Mouse (Mus musculus): Measurements from ENCODE around the gene Wls. TPM values are rescaled to one million over a fixed set of nuclear protein-coding genes. Genes with fewer than 3 reads are reported as not detected.

Wls gene
- polyA plus RNA-seq (2015; fragmentation: Nextera tagmentation; extraction: Ambion mirVana), result 9.3 and 10.2 TPM in 2 replicates

DNA sequence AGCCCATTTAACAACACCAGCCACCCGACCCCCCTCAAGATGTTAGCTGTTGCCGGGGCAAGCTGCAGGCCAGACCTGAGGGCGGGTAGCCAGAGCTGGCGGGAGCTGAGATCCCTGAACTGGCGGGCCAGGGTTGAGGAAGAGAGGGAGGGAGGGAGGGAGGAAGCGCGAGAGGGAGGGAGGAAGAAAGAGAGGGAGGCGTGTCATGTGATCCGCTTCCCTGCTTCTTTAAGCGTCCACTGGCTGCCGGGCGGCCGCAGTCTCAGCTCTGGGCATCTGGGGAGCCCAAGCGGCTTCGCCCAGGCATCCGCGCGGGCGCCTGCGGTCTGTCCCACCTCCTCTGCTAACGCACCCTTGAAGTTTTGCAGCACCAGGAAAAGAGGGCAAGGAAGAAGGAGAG, at the start of gene Wls:
Wls (plus strand) TSS at position 192 of the 400 bp plus-strand sequence.
- Histone ChIP-seq H3K9me3 (replicated peaks) (no peaks in the 10 kb centered on the region), H3K9ac (peak within 1 kb of the TSS; percentile 63), H3K4me3 (replicated peaks) (peak within 1 kb of the TSS; percentile 62), H3K4me1 (replicated peaks) (peaks cover 6% of the 10 kb centered on the region; the same call in 1 of the 2 replicates), H3K4me2 (peak within 1 kb of the TSS; percentile 75), H3K27ac (no peak within 1 kb of the TSS), H3K27me3 (no peaks in the 10 kb centered on the region), H3K36me3 (no peaks in the 10 kb centered on the region)
- ATAC-seq (ENCODE audit: low read depth), result peak; percentile 83
- peak; percentile 33 for DNase-seq
- WGBS (ENCODE audit: insufficient replicate concordance), result 1% methylated on average over 19 of the region's 21 CpGs

DNA sequence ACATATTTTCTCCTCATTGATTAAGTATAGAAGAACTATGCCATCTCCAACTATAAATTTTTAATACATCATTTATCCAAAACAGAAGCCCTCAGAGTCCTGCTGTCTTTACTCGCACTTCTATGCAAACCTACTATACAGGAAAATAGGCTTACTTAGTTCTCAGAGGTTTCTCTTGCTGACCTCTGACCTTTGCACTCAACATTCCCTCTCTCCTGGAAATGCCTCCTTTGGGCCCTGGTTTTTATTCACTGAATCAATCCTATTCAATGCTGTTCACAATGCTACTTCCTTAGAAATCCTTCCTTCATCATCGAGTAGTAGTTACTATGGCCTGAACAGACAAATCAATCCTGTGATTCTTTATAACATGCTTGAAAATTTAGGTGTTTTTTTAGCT, 49.7 kb upstream of the Wls start:
- DNase-seq (no peak), ATAC-seq (ENCODE audit: low read depth) (no peak)
- Histone ChIP-seq H3K4me1 (replicated peaks) (no peaks in the 10 kb centered on the region), H3K4me2 (no peak overlapping the region), H3K27me3 (no peaks in the 10 kb centered on the region), H3K4me3 (replicated peaks) (no peak overlapping the region), H3K9me3 (replicated peaks) (no peaks in the 10 kb centered on the region), H3K36me3 (no peaks in the 10 kb centered on the region), H3K27ac (no peak overlapping the region), H3K9ac (no peak overlapping the region)
- 51% methylated on average over 2 of the region's 2 CpGs for WGBS (ENCODE audit: insufficient replicate concordance)

DNA sequence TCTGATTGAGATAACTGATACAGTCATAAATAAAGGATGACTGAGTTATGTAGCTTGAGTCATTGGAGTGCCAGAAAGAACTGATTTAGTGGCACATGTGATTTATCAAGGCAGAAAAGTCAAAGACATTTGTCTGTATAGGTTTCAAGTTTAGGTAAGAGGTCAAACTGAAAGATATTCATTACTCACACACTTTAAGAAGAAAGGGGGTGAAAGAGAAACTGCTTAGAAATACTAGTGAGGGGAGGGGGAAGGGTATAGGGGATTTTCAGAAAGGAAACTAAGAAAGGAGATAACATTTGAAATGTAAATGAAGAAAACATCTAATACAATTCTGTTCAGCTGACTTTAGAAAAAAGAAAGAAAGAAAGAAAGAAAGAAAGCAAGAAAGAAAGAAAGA, 7.9 kb upstream of the Wls start:
- Histone ChIP-seq H3K9me3 (replicated peaks) (no peaks in the 10 kb centered on the region), H3K36me3 (no peaks in the 10 kb centered on the region), H3K9ac (no peak overlapping the region), H3K27ac (no peak overlapping the region), H3K27me3 (no peaks in the 10 kb centered on the region), H3K4me1 (replicated peaks) (no peaks in the 10 kb centered on the region), H3K4me3 (replicated peaks) (no peak overlapping the region), H3K4me2 (no peak overlapping the region)
- ATAC-seq (ENCODE audit: low read depth) (no peak), DNase-seq (no peak)

DNA sequence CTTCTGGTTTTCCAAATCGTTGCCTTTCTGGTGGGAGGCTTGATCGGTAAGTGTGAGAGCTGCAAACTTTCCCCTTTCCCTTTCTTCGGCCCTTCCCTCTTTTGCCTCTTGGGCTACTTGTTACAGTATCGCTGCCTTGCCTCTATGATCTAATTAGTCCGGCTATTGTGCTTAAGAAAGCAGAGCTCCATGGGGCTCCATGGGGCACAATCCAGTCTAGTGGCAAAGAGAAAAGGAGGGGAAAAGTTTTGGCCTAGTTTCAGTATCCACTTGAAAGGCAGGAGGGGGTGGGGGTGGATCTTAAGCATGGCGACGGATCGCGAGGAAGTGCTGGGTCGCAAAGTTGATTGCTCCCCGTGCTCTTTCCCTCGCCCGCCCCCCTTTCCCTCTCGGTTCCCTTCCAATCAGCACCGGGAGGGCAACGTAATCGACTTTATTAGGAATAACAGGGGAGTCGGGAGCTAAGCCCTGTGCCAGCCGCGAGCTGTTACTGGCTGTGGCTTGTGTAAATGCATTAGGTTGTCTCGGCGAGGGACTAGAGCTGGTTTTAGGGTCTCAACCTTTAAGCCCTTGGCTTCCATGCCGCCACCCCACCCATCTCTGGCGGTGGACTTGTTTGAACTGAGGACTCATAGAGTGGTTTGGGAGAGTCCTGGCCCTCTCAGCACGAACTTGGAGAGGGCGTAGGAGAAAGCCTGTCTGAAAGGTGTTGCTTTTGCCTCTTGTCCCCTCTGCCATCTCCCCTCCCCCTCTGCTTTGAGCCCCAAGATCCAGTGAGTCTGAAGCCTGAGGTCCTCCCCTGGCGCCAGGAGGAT, 737 bp downstream of the Wls start:
- Histone ChIP-seq H3K9me3 (replicated peaks) (no peaks in the 10 kb centered on the region), H3K4me3 (replicated peaks) (peak overlapping the region; percentile 62), H3K4me2 (peak overlapping the region; percentile 75), H3K36me3 (no peaks in the 10 kb centered on the region), H3K4me1 (replicated peaks) (peaks cover 6% of the 10 kb centered on the region; the same call in 1 of the 2 replicates), H3K9ac (peak overlapping the region; percentile 63), H3K27ac (no peak overlapping the region), H3K27me3 (no peaks in the 10 kb centered on the region)
- ATAC-seq (ENCODE audit: low read depth) (peak; percentile 56), DNase-seq (peak; percentile 3)
- WGBS (ENCODE audit: insufficient replicate concordance), result 1% methylated on average over 27 of the region's 27 CpGs

DNA sequence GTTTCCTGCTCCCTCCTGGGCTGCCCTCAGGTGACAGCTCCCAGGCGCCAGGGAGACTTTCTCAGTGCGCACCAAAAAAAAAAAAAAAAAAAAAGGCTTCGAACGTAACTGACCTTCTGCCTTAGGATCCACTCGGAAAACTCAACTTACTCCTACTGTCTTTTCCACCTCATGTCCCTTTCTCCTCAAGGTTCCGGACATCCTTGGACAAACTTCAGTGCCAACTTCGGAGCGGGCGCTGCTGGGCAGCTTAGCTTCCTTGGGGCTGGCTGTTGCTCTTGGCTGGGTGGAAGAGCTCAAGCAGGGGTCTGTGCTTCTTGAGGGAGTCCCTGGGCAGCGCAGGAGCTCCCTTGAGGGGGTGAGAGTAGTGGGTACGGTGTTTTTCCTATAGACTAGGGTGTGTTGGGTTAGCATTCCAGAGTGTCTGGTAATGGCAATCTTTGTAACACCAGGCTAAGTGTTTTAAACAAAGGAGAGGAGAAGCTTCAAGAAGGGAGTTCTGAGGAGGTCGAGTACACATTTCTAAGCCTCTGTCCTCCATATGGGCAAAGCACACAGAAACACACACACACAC, 1.4 kb downstream of the Wls start:
- Histone ChIP-seq H3K9me3 (replicated peaks) (no peaks in the 10 kb centered on the region), H3K36me3 (no peaks in the 10 kb centered on the region), H3K4me3 (replicated peaks) (peak overlapping the region; percentile 62), H3K27ac (no peak overlapping the region), H3K27me3 (no peaks in the 10 kb centered on the region), H3K9ac (peak overlapping the region; percentile 63), H3K4me1 (replicated peaks) (peaks cover 6% of the 10 kb centered on the region; the same call in 1 of the 2 replicates), H3K4me2 (peak overlapping the region; percentile 75)
- ATAC-seq (ENCODE audit: low read depth) (no peak), DNase-seq (no peak)
- 4% methylated on average over 12 of the region's 12 CpGs for WGBS (ENCODE audit: insufficient replicate concordance)

DNA sequence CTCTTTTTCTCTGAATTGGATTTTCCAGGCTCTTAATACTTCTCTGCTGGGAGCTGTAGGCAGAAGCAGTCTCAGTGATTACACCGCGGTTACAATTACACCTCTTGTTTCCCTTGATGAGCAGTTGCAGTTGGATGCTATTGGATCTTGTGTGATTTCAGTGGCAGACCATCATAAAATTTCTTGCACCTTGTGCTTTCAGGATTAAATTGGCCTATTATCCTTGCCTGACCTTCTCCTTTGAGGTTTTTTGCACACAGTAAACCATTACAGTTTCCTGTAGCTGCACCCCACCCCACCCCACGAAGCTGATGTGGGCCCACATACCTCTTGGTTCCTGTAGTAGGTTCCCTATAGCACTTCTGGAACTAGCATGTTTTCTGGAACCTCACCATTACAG, 2.0 kb downstream of the Wls start:
- Histone ChIP-seq H3K4me2 (peak overlapping the region; percentile 75), H3K36me3 (no peaks in the 10 kb centered on the region), H3K9ac (no peak overlapping the region), H3K27me3 (no peaks in the 10 kb centered on the region), H3K27ac (no peak overlapping the region), H3K4me3 (replicated peaks) (no peak overlapping the region), H3K4me1 (replicated peaks) (peaks cover 6% of the 10 kb centered on the region; the same call in 1 of the 2 replicates), H3K9me3 (replicated peaks) (no peaks in the 10 kb centered on the region)
- WGBS (ENCODE audit: insufficient replicate concordance), result 18% methylated on average over 3 of the region's 3 CpGs
- ATAC-seq (ENCODE audit: low read depth), result no peak
- DNase-seq, result no peak

DNA sequence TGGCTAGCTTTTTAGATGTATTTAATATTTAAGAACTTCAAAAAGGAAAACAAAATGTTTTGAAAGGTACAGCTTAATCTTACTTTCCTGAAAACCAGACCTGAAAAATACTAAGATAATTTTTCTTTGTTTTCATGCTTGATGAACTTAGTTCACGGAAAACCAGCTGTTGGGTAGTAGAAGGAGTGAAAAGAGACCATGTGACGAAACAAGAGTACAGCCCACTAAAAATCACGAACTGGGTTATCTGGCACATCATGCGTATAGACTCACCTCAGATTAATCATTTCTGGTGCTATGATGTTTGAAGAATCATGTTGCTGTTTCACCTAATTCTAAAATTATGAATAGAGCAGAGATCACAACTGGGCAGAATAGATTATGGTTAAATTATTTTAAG, 3.7 kb downstream of the Wls start:
- Histone ChIP-seq H3K27me3 (no peaks in the 10 kb centered on the region), H3K4me3 (replicated peaks) (no peak overlapping the region), H3K27ac (no peak overlapping the region), H3K36me3 (no peaks in the 10 kb centered on the region), H3K9me3 (replicated peaks) (no peaks in the 10 kb centered on the region), H3K4me1 (replicated peaks) (peaks cover 6% of the 10 kb centered on the region; the same call in 1 of the 2 replicates), H3K9ac (no peak overlapping the region), H3K4me2 (no peak overlapping the region)
- WGBS (ENCODE audit: insufficient replicate concordance), result 68% methylated on average over 4 of the region's 4 CpGs
- DNase-seq (no peak), ATAC-seq (ENCODE audit: low read depth) (no peak)

DNA sequence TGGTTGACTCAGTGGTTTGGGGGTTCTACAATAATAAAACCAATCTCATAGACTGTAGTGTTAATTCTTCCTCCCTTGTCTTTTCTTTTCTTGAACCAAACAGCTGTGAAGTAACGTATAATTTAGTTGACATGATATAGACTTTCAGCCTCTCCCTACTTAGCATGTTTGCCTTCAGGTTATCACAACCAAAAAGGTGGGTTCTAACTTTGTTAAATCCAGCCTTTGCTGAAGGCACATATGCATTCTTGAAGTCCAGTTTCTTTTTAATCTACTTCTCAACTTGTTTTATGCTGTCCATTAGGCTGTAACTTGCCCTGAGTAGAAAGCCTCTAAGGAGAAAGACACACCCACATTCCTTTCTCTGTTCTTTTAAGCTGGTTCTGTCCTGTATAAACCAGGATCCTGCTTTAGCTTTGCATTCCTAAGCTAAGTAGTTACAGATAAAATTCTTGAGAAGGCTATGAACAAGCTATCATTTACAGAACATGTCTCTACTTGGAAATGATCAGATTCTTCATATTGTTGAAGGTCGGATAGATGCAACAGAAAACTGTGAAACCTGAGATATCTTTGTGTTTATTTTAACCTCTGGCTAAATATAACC, 8.0 kb downstream of the Wls start:
- no peak overlapping the region for H3K4me3 ChIP-seq (replicated peaks)
- WGBS (ENCODE audit: insufficient replicate concordance), result 58% methylated on average over 2 of the region's 2 CpGs
- no peak overlapping the region for H3K27ac ChIP-seq
- no peaks in the 10 kb centered on the region for H3K36me3 ChIP-seq
- H3K4me2 ChIP-seq, result no peak overlapping the region
- ATAC-seq (ENCODE audit: low read depth), result no peak
- no peaks in the 10 kb centered on the region for H3K4me1 ChIP-seq (replicated peaks)
- H3K27me3 ChIP-seq, result no peaks in the 10 kb centered on the region
- no peak overlapping the region for H3K9ac ChIP-seq
- DNase-seq, result no peak
- H3K9me3 ChIP-seq (replicated peaks), result no peaks in the 10 kb centered on the region

DNA sequence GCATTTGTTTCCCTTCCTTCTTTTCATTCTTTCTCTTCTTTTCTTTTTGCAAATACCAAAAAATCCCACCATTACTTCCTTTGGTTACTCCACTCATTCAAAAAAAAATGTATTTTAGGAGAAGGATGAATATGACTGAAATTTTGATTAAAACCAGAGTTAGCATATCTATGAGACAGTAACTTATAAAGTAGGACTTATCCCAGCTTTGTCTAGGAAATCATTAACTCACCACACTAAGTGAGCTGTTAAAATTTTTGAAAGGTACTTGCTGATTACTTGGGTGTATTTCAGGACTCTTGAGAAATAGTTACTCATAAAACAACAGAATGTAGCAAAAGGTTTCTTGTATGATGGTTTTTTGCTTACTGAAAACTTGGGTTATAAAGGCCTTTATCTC, 8.7 kb downstream of the Wls start:
- no peak overlapping the region for H3K27ac ChIP-seq
- ATAC-seq (ENCODE audit: low read depth), result no peak

DNA sequence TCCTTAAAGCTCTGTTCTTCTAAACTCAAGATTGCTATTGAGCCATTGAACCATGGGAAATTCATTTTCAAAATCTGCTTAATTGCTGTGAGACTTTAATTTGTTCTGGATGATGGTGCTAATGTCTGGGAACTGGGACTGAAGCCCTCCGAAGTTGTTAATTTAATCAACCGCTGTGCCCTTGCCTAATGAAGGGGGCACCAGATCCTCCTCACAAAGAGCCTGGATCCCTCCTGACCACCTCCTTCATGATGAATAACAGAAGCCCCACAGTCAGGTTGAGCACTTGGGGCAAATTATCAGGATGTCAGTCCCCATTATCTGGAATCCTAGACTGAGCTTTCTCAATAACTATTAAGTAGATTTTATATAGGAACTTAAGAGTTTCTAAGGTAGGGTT, 12.0 kb downstream of the Wls start:
- Histone ChIP-seq H3K36me3 (no peaks in the 10 kb centered on the region), H3K27me3 (no peaks in the 10 kb centered on the region), H3K4me3 (replicated peaks) (no peak overlapping the region), H3K4me1 (replicated peaks) (no peaks in the 10 kb centered on the region), H3K9ac (no peak overlapping the region), H3K9me3 (replicated peaks) (no peaks in the 10 kb centered on the region), H3K4me2 (no peak overlapping the region), H3K27ac (no peak overlapping the region)
- DNase-seq, result no peak
- WGBS (ENCODE audit: insufficient replicate concordance), result 82% methylated on average over 2 of the region's 2 CpGs
- no peak for ATAC-seq (ENCODE audit: low read depth)

More for the DNA sequence above, 8.7 kb downstream of the Wls start:
- no peak overlapping the region for H3K4me2 ChIP-seq
- H3K36me3 ChIP-seq, result no peaks in the 10 kb centered on the region
- H3K9ac ChIP-seq, result no peak overlapping the region
- H3K4me3 ChIP-seq (replicated peaks), result no peak overlapping the region
- H3K9me3 ChIP-seq (replicated peaks), result no peaks in the 10 kb centered on the region
- no peaks in the 10 kb centered on the region for H3K27me3 ChIP-seq
- H3K4me1 ChIP-seq (replicated peaks), result no peaks in the 10 kb centered on the region
- no peak for DNase-seq

DNA sequence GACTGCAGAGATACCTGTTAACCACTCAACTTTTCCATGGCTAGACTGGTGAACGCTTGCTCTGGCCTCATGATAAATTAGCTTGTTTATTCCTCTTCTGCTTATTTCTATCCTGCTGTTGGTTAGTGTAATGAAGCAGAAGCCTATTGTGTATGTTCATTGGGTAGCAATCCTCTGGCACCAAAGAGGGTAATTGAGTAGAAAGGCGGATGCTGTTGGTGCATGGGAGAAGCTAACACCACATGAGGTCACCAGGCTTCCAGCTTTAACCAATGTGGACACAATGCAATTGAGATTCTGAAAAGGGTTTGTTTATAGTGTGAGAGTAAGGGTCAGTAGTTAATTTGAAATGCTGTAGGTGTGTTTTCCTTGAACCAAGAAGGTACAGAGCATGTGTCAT, 12.5 kb downstream of the Wls start:
- no peak overlapping the region for H3K27ac ChIP-seq
- ATAC-seq (ENCODE audit: low read depth) (no peak), DNase-seq (no peak)
- no peak overlapping the region for H3K4me2 ChIP-seq
- no peaks in the 10 kb centered on the region for H3K27me3 ChIP-seq
- H3K9me3 ChIP-seq (replicated peaks), result no peaks in the 10 kb centered on the region
- no peaks in the 10 kb centered on the region for H3K36me3 ChIP-seq
- WGBS (ENCODE audit: insufficient replicate concordance), result 77% methylated on average over 2 of the region's 2 CpGs
- no peak overlapping the region for H3K9ac ChIP-seq
- no peak overlapping the region for H3K4me3 ChIP-seq (replicated peaks)
- no peaks in the 10 kb centered on the region for H3K4me1 ChIP-seq (replicated peaks)
